Mouse (Mus musculus) forebrain, embryonic 15.5 days (tissue): ENCODE measurements around the gene Dusp12. TPM values are rescaled to one million over a fixed set of nuclear protein-coding genes. Genes with fewer than 3 reads are reported as not detected.

Source experiments
- ATAC-seq: fragments of 200-750 bp; cut with Nextera tagmentation; replicated peaks from 2 replicates; pipeline ENCODE4 v1.8.0; 2017; ENCODE audit warnings: mild to moderate bottlenecking, moderate TSS enrichment, moderate library complexity
- H3K27ac ChIP-seq: fragments of 300-500 bp; sonication (generic); replicated peaks from 2 replicates; pipeline ENCODE4 v1.5.1; 2015; ENCODE audit warnings: mild to moderate bottlenecking, inconsistent platforms
- H3K27me3 ChIP-seq: fragments of 300-500 bp; sonication (generic); 2 replicates; pipeline ENCODE4 v1.6.1; 2015; ENCODE audit warnings: inconsistent platforms
- H3K36me3 ChIP-seq: fragments of 300-500 bp; sonication (generic); 2 replicates; pipeline ENCODE4 v1.6.1; 2015; ENCODE audit warnings: mild to moderate bottlenecking, inconsistent platforms
- H3K4me1 ChIP-seq: fragments of 300-500 bp; sonication (generic); 2 replicates; pipeline ENCODE4 v1.6.1; 2015; ENCODE audit warnings: inconsistent platforms
- H3K4me2 ChIP-seq: fragments of 300-500 bp; sonication (generic); replicated peaks from 2 replicates; pipeline ENCODE4 v1.6.1; 2015; ENCODE audit warnings: mild to moderate bottlenecking, inconsistent platforms
- H3K4me3 ChIP-seq: fragments of 300-500 bp; sonication (generic); 2 replicates; pipeline ENCODE4 v1.5.1; 2015; ENCODE audit warnings: mild to moderate bottlenecking, inconsistent platforms
- H3K9ac ChIP-seq: fragments of 300-500 bp; sonication (generic); replicated peaks from 2 replicates; pipeline ENCODE4 v1.6.1; 2015; ENCODE audit warnings: mild to moderate bottlenecking, inconsistent platforms
- H3K9me3 ChIP-seq: fragments of 300-500 bp; sonication (generic); 2 replicates; pipeline ENCODE4 v1.6.1; 2016; ENCODE audit warnings: inconsistent platforms
- WGBS: fragments of 180-500 bp; shearing (Covaris S2); methylation state at CpG from one replicate; pipeline ENCODE4 v1.1.7; 2015; ENCODE audit warnings: mixed read lengths; 5-methylcytosine and 5-hydroxymethylcytosine counted together
- polyA plus RNA-seq: library from polyadenylated mRNA; unstranded; fragments of >200 nt; fragmentation: Nextera tagmentation; extraction: Ambion mirVana; gene quantifications from 2 replicates; pipeline ENCODE4 v1.2.1, GENCODE M21; 2015

Gene Dusp12
- polyA plus RNA-seq, 1 experiment from 2014 or later = 36.8 TPM

- 64% methylated on average over 9 of the region's 9 CpGs for WGBS
- H3K4me3 ChIP-seq = no peak overlapping the region
- ATAC-seq = no peak
These were observed 9.6 kb upstream of the Dusp12 start for GRCm38 (mm10) chr1:170894603-170895602.

GRCm38 (mm10) chr1:170892279-170892678, 6.9 kb upstream of the Dusp12 start:
- no peaks in the 10 kb centered on the region for H3K27me3 ChIP-seq
- WGBS = 47% methylated on average over 1 of the region's 1 CpGs
- no peak overlapping the region for H3K4me2 ChIP-seq
- H3K9ac ChIP-seq = no peak overlapping the region
- no peak overlapping the region for H3K4me3 ChIP-seq
- no peaks in the 10 kb centered on the region for H3K9me3 ChIP-seq
- H3K36me3 ChIP-seq = no peaks in the 10 kb centered on the region
- H3K4me1 ChIP-seq = no peaks in the 10 kb centered on the region
- ATAC-seq = no peak
- no peak overlapping the region for H3K27ac ChIP-seq

More at GRCm38 (mm10) chr1:170894603-170895602, 9.6 kb upstream of the Dusp12 start:
- Histone ChIP-seq H3K4me1 (no peaks in the 10 kb centered on the region), H3K27ac (no peak overlapping the region), H3K9me3 (no peaks in the 10 kb centered on the region), H3K27me3 (peaks cover 7% of the 10 kb centered on the region; the same call in 1 of the 2 replicates), H3K9ac (no peak overlapping the region), H3K4me2 (no peak overlapping the region), H3K36me3 (no peaks in the 10 kb centered on the region)

GRCm38 (mm10) chr1:170891646-170892045, 6.3 kb upstream of the Dusp12 start:
- H3K9me3 ChIP-seq = no peaks in the 10 kb centered on the region
- no peaks in the 10 kb centered on the region for H3K27me3 ChIP-seq
- no peak overlapping the region for H3K27ac ChIP-seq
- 89% methylated on average over 2 of the region's 2 CpGs for WGBS
- no peak for ATAC-seq
- no peaks in the 10 kb centered on the region for H3K36me3 ChIP-seq
- no peak overlapping the region for H3K4me2 ChIP-seq
- H3K4me3 ChIP-seq = no peak overlapping the region
- H3K4me1 ChIP-seq = no peaks in the 10 kb centered on the region
- no peak overlapping the region for H3K9ac ChIP-seq

GRCm38 (mm10) chr1:170889310-170889709, 4.0 kb upstream of the Dusp12 start:
- Histone ChIP-seq H3K27ac (no peak overlapping the region), H3K4me2 (no peak overlapping the region), H3K4me1 (peaks cover 6% of the 10 kb centered on the region), H3K27me3 (no peaks in the 10 kb centered on the region), H3K36me3 (no peaks in the 10 kb centered on the region), H3K9ac (no peak overlapping the region), H3K9me3 (no peaks in the 10 kb centered on the region), H3K4me3 (no peak overlapping the region)
- no peak for ATAC-seq
- 83% methylated on average over 4 of the region's 4 CpGs for WGBS

- Histone ChIP-seq H3K27me3 (no peaks in the 10 kb centered on the region), H3K4me2 (no peak overlapping the region), H3K36me3 (no peaks in the 10 kb centered on the region), H3K9me3 (no peaks in the 10 kb centered on the region), H3K4me1 (peaks cover 18% of the 10 kb centered on the region), H3K9ac (no peak overlapping the region), H3K4me3 (no peak overlapping the region), H3K27ac (no peak overlapping the region)
- 57% methylated on average over 6 of the region's 6 CpGs for WGBS
- ATAC-seq = no peak
These were observed 711 bp upstream of the Dusp12 start for GRCm38 (mm10) chr1:170886044-170886458.

- peak; percentile 18; the same call in 1 of the 2 replicates for ATAC-seq
- H3K9ac ChIP-seq = peak overlapping the region; percentile 94
- no peak overlapping the region for H3K27ac ChIP-seq
- no peaks in the 10 kb centered on the region for H3K9me3 ChIP-seq
- H3K36me3 ChIP-seq = peaks cover 11% of the 10 kb centered on the region
- H3K4me3 ChIP-seq = peak overlapping the region; percentile 92
- no peaks in the 10 kb centered on the region for H3K27me3 ChIP-seq
- WGBS = 28% methylated on average over 8 of the region's 8 CpGs
- peak overlapping the region; percentile 59 for H3K4me2 ChIP-seq
- H3K4me1 ChIP-seq = peaks cover 18% of the 10 kb centered on the region
These were observed 950 bp downstream of the Dusp12 start for GRCm38 (mm10) chr1:170884390-170884789.

GRCm38 (mm10) chr1:170882915-170883485, 2.3 kb downstream of the Dusp12 start:
- Histone ChIP-seq H3K27ac (no peak overlapping the region), H3K4me1 (peaks cover 18% of the 10 kb centered on the region), H3K36me3 (peaks cover 16% of the 10 kb centered on the region), H3K27me3 (no peaks in the 10 kb centered on the region), H3K9me3 (no peaks in the 10 kb centered on the region), H3K9ac (no peak overlapping the region), H3K4me2 (no peak overlapping the region), H3K4me3 (no peak overlapping the region)
- 92% methylated on average over 5 of the region's 5 CpGs for WGBS
- no peak for ATAC-seq

GRCm38 (mm10) chr1:170876906-170877305, 8.4 kb downstream of the Dusp12 start:
- H3K27ac ChIP-seq = no peak overlapping the region
- ATAC-seq = no peak
- no peaks in the 10 kb centered on the region for H3K4me1 ChIP-seq
- H3K4me2 ChIP-seq = no peak overlapping the region
- H3K4me3 ChIP-seq = no peak overlapping the region
- peaks cover 30% of the 10 kb centered on the region for H3K36me3 ChIP-seq
- WGBS = 94% methylated on average over 5 of the region's 5 CpGs
- no peaks in the 10 kb centered on the region for H3K9me3 ChIP-seq
- H3K27me3 ChIP-seq = no peaks in the 10 kb centered on the region
- no peak overlapping the region for H3K9ac ChIP-seq

- Histone ChIP-seq H3K9me3 (no peaks in the 10 kb centered on the region), H3K4me1 (no peaks in the 10 kb centered on the region), H3K4me3 (no peak overlapping the region), H3K27ac (no peak overlapping the region), H3K4me2 (no peak overlapping the region), H3K36me3 (peaks cover 29% of the 10 kb centered on the region), H3K27me3 (no peaks in the 10 kb centered on the region), H3K9ac (no peak overlapping the region)
- WGBS = 84% methylated on average over 3 of the region's 3 CpGs
- no peak for ATAC-seq
These were observed 9.7 kb downstream of the Dusp12 start for GRCm38 (mm10) chr1:170875676-170876075.

GRCm38 (mm10) chr1:170871961-170872360, 13.4 kb downstream of the Dusp12 start:
- Histone ChIP-seq H3K36me3 (peaks cover 12% of the 10 kb centered on the region), H3K9ac (no peak overlapping the region), H3K27me3 (no peaks in the 10 kb centered on the region), H3K4me3 (no peak overlapping the region), H3K4me1 (peaks cover 5% of the 10 kb centered on the region), H3K27ac (no peak overlapping the region), H3K4me2 (no peak overlapping the region), H3K9me3 (no peaks in the 10 kb centered on the region)
- no peak for ATAC-seq
- 95% methylated on average over 2 of the region's 2 CpGs for WGBS

- ATAC-seq = no peak
- H3K36me3 ChIP-seq = peaks cover 11% of the 10 kb centered on the region
- no peak overlapping the region for H3K4me3 ChIP-seq
- 89% methylated on average over 6 of the region's 6 CpGs for WGBS
- no peak overlapping the region for H3K27ac ChIP-seq
- no peak overlapping the region for H3K4me2 ChIP-seq
- no peaks in the 10 kb centered on the region for H3K27me3 ChIP-seq
- H3K9me3 ChIP-seq = no peaks in the 10 kb centered on the region
- peaks cover 11% of the 10 kb centered on the region for H3K4me1 ChIP-seq
- H3K9ac ChIP-seq = no peak overlapping the region
These were observed 13.9 kb downstream of the Dusp12 start for GRCm38 (mm10) chr1:170871402-170871801.

- ATAC-seq = peak; percentile 38; the same call in 1 of the 2 replicates
- H3K4me2 ChIP-seq = peak overlapping the region; percentile 65
- H3K27ac ChIP-seq = no peak overlapping the region
- peaks cover 13% of the 10 kb centered on the region for H3K4me1 ChIP-seq
- H3K4me3 ChIP-seq = peak overlapping the region; percentile 86
- H3K9ac ChIP-seq = peak overlapping the region; percentile 89
- 17% methylated on average over 14 of the region's 14 CpGs for WGBS
- peaks cover 6% of the 10 kb centered on the region; the same call in 1 of the 2 replicates for H3K36me3 ChIP-seq
- no peaks in the 10 kb centered on the region for H3K9me3 ChIP-seq
- H3K27me3 ChIP-seq = no peaks in the 10 kb centered on the region
These were observed 16.4 kb downstream of the Dusp12 start for GRCm38 (mm10) chr1:170868905-170869283.
